Mouse (Mus musculus): ENCODE measurements around the gene Slc22a18. TPM values are rescaled to one million over a fixed set of nuclear protein-coding genes. Genes with fewer than 3 reads are reported as not detected.

Slc22a18 gene
- polyA plus RNA-seq, 1 experiment, result 0.12 TPM

DNA sequence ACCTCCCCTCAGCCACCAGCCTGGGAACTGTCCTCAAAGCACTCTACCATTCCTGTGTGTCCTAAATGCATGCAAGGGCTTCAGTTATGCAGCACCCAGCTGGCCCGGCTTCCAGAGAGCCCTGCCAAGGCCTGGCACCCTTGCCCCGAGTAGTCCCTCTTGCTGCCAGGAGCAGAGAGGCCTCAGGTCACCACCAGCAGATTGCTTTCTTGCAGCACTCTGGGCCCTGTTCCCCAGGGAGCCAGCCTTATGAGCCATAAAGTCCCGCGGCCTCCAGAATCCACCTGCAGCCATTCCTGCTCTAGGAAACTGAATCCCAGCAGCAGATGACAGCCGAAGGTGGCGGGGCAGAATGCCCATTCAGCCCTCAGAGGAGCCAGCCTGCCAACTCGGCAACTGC, 40.2 kb upstream of the Slc22a18 start:
- TF ChIP-seq POLR2AphosphoS2 (IDR thresholded peaks at IDR 0.05; ENCODE audit: insufficient read length, low read depth) (no peak), MYOG (IDR thresholded peaks at IDR 0.05; ENCODE audit: control insufficient read depth in 1 of 3, insufficient read depth in 1 of 3, insufficient read length in 2 of 3, low read depth in 2 of 3) (no peak), REST (IDR thresholded peaks at IDR 0.05; ENCODE audit: insufficient read depth, insufficient read length) (no peak), CEBPB (IDR thresholded peaks at IDR 0.05; ENCODE audit: insufficient read depth, poor library complexity, severe bottlenecking) (no peak), MYOD1 (IDR thresholded peaks at IDR 0.05; ENCODE audit: control insufficient read depth in 1 of 3, insufficient read length in 2 of 3, low read depth in 2 of 3) (no peak), POLR2A (IDR thresholded peaks at IDR 0.05; ENCODE audit: insufficient read length, low read depth) (no peak), E2F4 (IDR thresholded peaks at IDR 0.05; ENCODE audit: insufficient read depth) (no peak)
- H3K36me3 ChIP-seq (ENCODE audit: control insufficient read depth, insufficient read depth), result no peaks in the 10 kb centered on the region
- H3ac ChIP-seq (ENCODE audit: control insufficient read depth, insufficient read length), result no peak overlapping the region
- H3K27me3 ChIP-seq (ENCODE audit: control insufficient read depth, insufficient read depth, insufficient read length), result peaks cover 44% of the 10 kb centered on the region
- H3K79me2 ChIP-seq (ENCODE audit: control insufficient read depth, insufficient read depth), result no peaks in the 10 kb centered on the region
- no peak overlapping the region for H3K4me2 ChIP-seq (ENCODE audit: low read depth)
- H3K4me3 ChIP-seq, result no peak overlapping the region

DNA sequence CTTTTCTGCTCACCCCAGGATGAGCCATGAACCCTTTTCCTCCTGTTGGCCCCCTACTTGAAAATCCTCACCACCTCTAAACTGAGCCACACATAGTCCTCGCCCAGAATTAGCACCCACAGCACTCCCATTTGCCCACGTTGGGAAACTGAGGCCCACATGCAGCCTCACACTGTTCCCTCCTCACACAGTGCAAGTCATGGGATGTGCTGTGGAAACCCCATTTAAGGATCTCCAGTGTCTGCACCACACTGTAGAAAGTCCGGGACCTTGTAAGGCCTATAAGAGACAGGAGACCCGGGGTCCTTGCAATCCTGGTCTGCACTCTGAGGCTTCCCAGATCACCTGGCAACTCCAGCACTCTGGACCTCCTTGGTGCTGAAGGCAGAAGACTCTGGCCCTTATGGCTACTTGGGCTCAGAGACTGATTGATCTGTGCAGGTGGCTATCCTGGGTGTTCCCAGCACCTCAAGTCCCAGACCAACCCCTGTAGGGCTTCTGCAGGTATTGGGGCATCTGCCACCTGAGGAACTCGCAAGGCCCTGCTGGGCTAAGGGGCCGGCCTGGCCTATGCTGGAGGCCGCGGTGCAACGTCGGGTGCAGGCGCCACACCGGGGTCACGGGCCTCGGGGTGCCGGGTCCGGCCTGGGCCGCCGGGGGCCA, 36.2 kb upstream of the Slc22a18 start:
- H3K79me2 ChIP-seq (ENCODE audit: control insufficient read depth, insufficient read depth), result no peaks in the 10 kb centered on the region
- no peaks in the 10 kb centered on the region for H3K36me3 ChIP-seq (ENCODE audit: control insufficient read depth, insufficient read depth)
- no peak overlapping the region for H3K4me3 ChIP-seq
- H3K4me2 ChIP-seq (ENCODE audit: low read depth), result no peak overlapping the region
- no peak overlapping the region for H3ac ChIP-seq (ENCODE audit: control insufficient read depth, insufficient read length)
- peaks cover 48% of the 10 kb centered on the region for H3K27me3 ChIP-seq (ENCODE audit: control insufficient read depth, insufficient read depth, insufficient read length)
- TF ChIP-seq TCF3 (IDR thresholded peaks at IDR 0.05; ENCODE audit: insufficient read length, low read depth) (no peak), E2F4 (IDR thresholded peaks at IDR 0.05; ENCODE audit: insufficient read depth) (no peak), POLR2A (IDR thresholded peaks at IDR 0.05; ENCODE audit: insufficient read length, low read depth) (no peak), SRF (IDR thresholded peaks at IDR 0.05; ENCODE audit: control insufficient read depth, insufficient read length, low read depth) (no peak), REST (IDR thresholded peaks at IDR 0.05; ENCODE audit: insufficient read depth, insufficient read length) (no peak), MAX (IDR thresholded peaks at IDR 0.05; ENCODE audit: low read depth) (no peak), MYOD1 (IDR thresholded peaks at IDR 0.05; ENCODE audit: control insufficient read depth in 1 of 3, insufficient read length in 2 of 3, low read depth in 2 of 3) (no peak), POLR2AphosphoS2 (IDR thresholded peaks at IDR 0.05; ENCODE audit: insufficient read length, low read depth) (no peak), TCF12 (IDR thresholded peaks at IDR 0.05; ENCODE audit: insufficient read depth, poor library complexity, severe bottlenecking) (no peak), USF1 (IDR thresholded peaks at IDR 0.05; ENCODE audit: low read depth) (no peak), CEBPB (IDR thresholded peaks at IDR 0.05; ENCODE audit: insufficient read depth, poor library complexity, severe bottlenecking) (no peak), MYOG (IDR thresholded peaks at IDR 0.05; ENCODE audit: control insufficient read depth in 1 of 3, insufficient read depth in 1 of 3, insufficient read length in 2 of 3, low read depth in 2 of 3) (no peak)

DNA sequence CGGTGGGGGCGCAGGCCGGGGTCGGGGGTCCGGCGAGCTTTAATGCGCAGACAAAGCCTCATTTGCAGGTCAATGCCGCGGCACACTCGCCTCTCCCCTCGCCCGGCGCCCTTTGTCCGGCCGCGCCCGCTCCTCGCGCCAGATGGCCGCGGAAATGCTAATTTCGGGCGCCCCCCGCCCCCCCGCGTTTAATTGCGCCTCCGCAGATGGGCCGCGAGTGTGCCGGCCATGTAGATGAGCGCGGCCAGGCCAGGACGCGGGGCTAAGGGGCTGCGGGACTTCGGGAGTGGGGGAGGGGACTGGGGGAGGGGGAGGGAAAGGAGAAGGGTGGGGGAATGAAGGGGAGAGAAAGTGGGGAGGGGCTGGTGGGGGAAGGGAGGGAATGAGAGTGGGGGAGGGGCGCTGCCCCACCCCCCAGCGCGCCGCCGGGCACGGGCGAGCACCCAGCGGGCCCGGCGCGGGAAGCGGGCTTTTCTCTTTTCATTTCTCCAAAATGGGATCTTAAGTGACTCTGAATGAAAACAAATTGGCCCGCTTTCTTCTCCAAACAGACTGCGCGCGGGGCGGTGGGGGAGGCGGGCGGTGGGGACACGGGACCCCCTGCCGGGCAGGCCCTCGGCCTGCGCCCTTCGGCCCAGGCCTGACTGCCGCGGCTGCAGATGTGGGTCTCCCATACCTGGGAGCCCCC, 35.5 kb upstream of the Slc22a18 start:
- no peaks in the 10 kb centered on the region for H3K36me3 ChIP-seq (ENCODE audit: control insufficient read depth, insufficient read depth)
- TF ChIP-seq POLR2AphosphoS2 (IDR thresholded peaks at IDR 0.05; ENCODE audit: insufficient read length, low read depth), result no peak
- TF ChIP-seq USF1 (IDR thresholded peaks at IDR 0.05; ENCODE audit: low read depth), result no peak
- TF ChIP-seq SRF (IDR thresholded peaks at IDR 0.05; ENCODE audit: control insufficient read depth, insufficient read length, low read depth), result no peak
- TF ChIP-seq MYOG (IDR thresholded peaks at IDR 0.05; ENCODE audit: control insufficient read depth in 1 of 3, insufficient read depth in 1 of 3, insufficient read length in 2 of 3, low read depth in 2 of 3), result no peak
- TF ChIP-seq TCF3 (IDR thresholded peaks at IDR 0.05; ENCODE audit: insufficient read length, low read depth), result no peak
- TF ChIP-seq MYOD1 (IDR thresholded peaks at IDR 0.05; ENCODE audit: control insufficient read depth in 1 of 3, insufficient read length in 2 of 3, low read depth in 2 of 3), result no peak
- TF ChIP-seq E2F4 (IDR thresholded peaks at IDR 0.05; ENCODE audit: insufficient read depth), result no peak
- TF ChIP-seq MAX (IDR thresholded peaks at IDR 0.05; ENCODE audit: low read depth), result no peak
- no peak for TF ChIP-seq CEBPB (IDR thresholded peaks at IDR 0.05; ENCODE audit: insufficient read depth, poor library complexity, severe bottlenecking)
- no peak for TF ChIP-seq REST (IDR thresholded peaks at IDR 0.05; ENCODE audit: insufficient read depth, insufficient read length)
- no peak for TF ChIP-seq TCF12 (IDR thresholded peaks at IDR 0.05; ENCODE audit: insufficient read depth, poor library complexity, severe bottlenecking)
- TF ChIP-seq POLR2A (IDR thresholded peaks at IDR 0.05; ENCODE audit: insufficient read length, low read depth), result no peak
- peaks cover 49% of the 10 kb centered on the region for H3K27me3 ChIP-seq (ENCODE audit: control insufficient read depth, insufficient read depth, insufficient read length)
- no peak overlapping the region for H3K4me2 ChIP-seq (ENCODE audit: low read depth)
- no peak overlapping the region for H3K4me3 ChIP-seq
- no peak overlapping the region for H3ac ChIP-seq (ENCODE audit: control insufficient read depth, insufficient read length)
- H3K79me2 ChIP-seq (ENCODE audit: control insufficient read depth, insufficient read depth), result no peaks in the 10 kb centered on the region

DNA sequence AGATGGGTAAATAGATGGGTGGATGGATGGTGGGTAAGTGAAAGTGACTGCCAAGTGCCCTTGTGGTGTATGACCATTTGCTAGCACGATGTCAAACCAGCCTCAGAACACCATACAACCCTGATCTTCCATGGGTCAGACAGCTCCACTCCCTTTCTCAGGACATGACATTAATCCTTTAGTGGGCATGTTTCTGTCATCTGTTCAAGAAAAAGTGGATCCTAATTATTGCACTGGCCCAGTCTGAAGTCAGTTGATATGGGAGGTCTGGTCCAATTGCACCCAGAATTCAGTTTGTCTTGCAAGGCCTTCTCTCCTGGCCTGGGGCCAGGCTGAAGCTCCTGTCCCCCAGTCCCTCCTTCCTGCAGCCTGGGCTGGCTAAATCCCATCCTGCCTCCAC, 34.6 kb upstream of the Slc22a18 start:
- H3K79me2 ChIP-seq (ENCODE audit: control insufficient read depth, insufficient read depth), result no peaks in the 10 kb centered on the region
- peaks cover 48% of the 10 kb centered on the region for H3K27me3 ChIP-seq (ENCODE audit: control insufficient read depth, insufficient read depth, insufficient read length)
- H3K36me3 ChIP-seq (ENCODE audit: control insufficient read depth, insufficient read depth), result no peaks in the 10 kb centered on the region
- H3K4me3 ChIP-seq, result no peak overlapping the region
- H3ac ChIP-seq (ENCODE audit: control insufficient read depth, insufficient read length), result no peak overlapping the region
- TF ChIP-seq MAX (IDR thresholded peaks at IDR 0.05; ENCODE audit: low read depth) (no peak), POLR2AphosphoS2 (IDR thresholded peaks at IDR 0.05; ENCODE audit: insufficient read length, low read depth) (no peak), REST (IDR thresholded peaks at IDR 0.05; ENCODE audit: insufficient read depth, insufficient read length) (no peak), E2F4 (IDR thresholded peaks at IDR 0.05; ENCODE audit: insufficient read depth) (no peak), POLR2A (IDR thresholded peaks at IDR 0.05; ENCODE audit: insufficient read length, low read depth) (no peak), TCF12 (IDR thresholded peaks at IDR 0.05; ENCODE audit: insufficient read depth, poor library complexity, severe bottlenecking) (no peak)
- no peak overlapping the region for H3K4me2 ChIP-seq (ENCODE audit: low read depth)

Measured in myocyte (in vitro differentiated cells).